Mouse (Mus musculus): ENCODE measurements around the gene Cry1. TPM values are rescaled to one million over a fixed set of nuclear protein-coding genes. Genes with fewer than 3 reads are reported as not detected.

Gene Cry1
- polyA plus RNA-seq, 1 experiment from 2014 or later: 20.4 TPM

- Histone ChIP-seq H3K4me2 (peak overlapping the region; percentile 96), H3K4me1 (replicated peaks; ENCODE audit: control insufficient read depth, insufficient read depth, low read length) (no peaks in the 10 kb centered on the region), H3K4me3 (ENCODE audit: low read depth, low read length) (peak overlapping the region; percentile 74), H3K9ac (ENCODE audit: low read depth, low read length) (no peak overlapping the region), H3K36me3 (ENCODE audit: control insufficient read depth, insufficient read depth, low read length) (no peaks in the 10 kb centered on the region), H3K27ac (ENCODE audit: low read depth, low read length) (no peak overlapping the region), H3K27me3 (replicated peaks; ENCODE audit: control insufficient read depth, insufficient read depth, low read length) (no peaks in the 10 kb centered on the region), H3K9me3 (ENCODE audit: control insufficient read depth, low read length) (no peaks in the 10 kb centered on the region)
- 2% methylated on average over 11 of the region's 11 CpGs for WGBS
- DNase-seq (ENCODE audit: low spot score) (no peak), ATAC-seq (replicated peaks; ENCODE audit: low FRiP score) (no peak)
These were observed 1.2 kb downstream of the Cry1 start for GRCm38 (mm10) chr10:85183619-85184018.

- no peaks in the 10 kb centered on the region for H3K4me1 ChIP-seq (replicated peaks; ENCODE audit: control insufficient read depth, insufficient read depth, low read length)
- peak overlapping the region; percentile 96; the same call in 1 of the 2 replicates for H3K4me2 ChIP-seq
- no peak overlapping the region for H3K9ac ChIP-seq (ENCODE audit: low read depth, low read length)
- H3K27ac ChIP-seq (ENCODE audit: low read depth, low read length): no peak overlapping the region
- ATAC-seq (replicated peaks; ENCODE audit: low FRiP score): no peak
- WGBS: 91% methylated on average over 10 of the region's 10 CpGs
- no peaks in the 10 kb centered on the region for H3K36me3 ChIP-seq (ENCODE audit: control insufficient read depth, insufficient read depth, low read length)
- no peaks in the 10 kb centered on the region for H3K27me3 ChIP-seq (replicated peaks; ENCODE audit: control insufficient read depth, insufficient read depth, low read length)
- no peaks in the 10 kb centered on the region for H3K9me3 ChIP-seq (ENCODE audit: control insufficient read depth, low read length)
- no peak for DNase-seq (ENCODE audit: low spot score)
- H3K4me3 ChIP-seq (ENCODE audit: low read depth, low read length): no peak overlapping the region
These were observed 2.1 kb downstream of the Cry1 start for GRCm38 (mm10) chr10:85182766-85183165.

- Histone ChIP-seq H3K9ac (ENCODE audit: low read depth, low read length) (no peak overlapping the region), H3K4me1 (replicated peaks; ENCODE audit: control insufficient read depth, insufficient read depth, low read length) (no peaks in the 10 kb centered on the region), H3K27me3 (replicated peaks; ENCODE audit: control insufficient read depth, insufficient read depth, low read length) (no peaks in the 10 kb centered on the region), H3K27ac (ENCODE audit: low read depth, low read length) (no peak overlapping the region), H3K4me2 (no peak overlapping the region), H3K36me3 (ENCODE audit: control insufficient read depth, insufficient read depth, low read length) (no peaks in the 10 kb centered on the region), H3K4me3 (ENCODE audit: low read depth, low read length) (no peak overlapping the region), H3K9me3 (ENCODE audit: control insufficient read depth, low read length) (no peaks in the 10 kb centered on the region)
- no peak for ATAC-seq (replicated peaks; ENCODE audit: low FRiP score)
- DNase-seq (ENCODE audit: low spot score): no peak
- WGBS: 57% methylated on average over 2 of the region's 2 CpGs
These were observed 8.2 kb downstream of the Cry1 start for GRCm38 (mm10) chr10:85176640-85177039.

DNA sequence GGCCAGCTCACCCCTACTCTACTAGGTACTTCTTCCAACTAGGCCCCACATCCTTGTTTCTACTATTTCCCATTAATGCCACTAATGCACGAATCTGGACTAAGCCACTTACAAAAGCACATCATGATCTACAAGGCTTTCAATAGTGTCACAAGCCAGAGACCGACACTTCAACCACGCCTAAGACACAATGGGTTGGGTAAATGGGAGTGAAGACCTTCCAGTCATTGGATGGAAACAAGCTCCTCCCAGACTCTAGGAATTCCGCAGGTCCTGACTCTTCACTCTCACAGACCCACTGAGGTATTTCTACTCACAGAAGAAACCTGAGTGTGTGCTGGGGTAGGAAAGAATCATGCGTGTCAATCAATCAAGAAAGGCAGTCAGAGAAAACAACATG, 19.6 kb downstream of the Cry1 start:
- no peak for ATAC-seq (replicated peaks; ENCODE audit: low FRiP score)
- 87% methylated on average over 5 of the region's 5 CpGs for WGBS
- H3K27me3 ChIP-seq (replicated peaks; ENCODE audit: control insufficient read depth, insufficient read depth, low read length): no peaks in the 10 kb centered on the region
- H3K36me3 ChIP-seq (ENCODE audit: control insufficient read depth, insufficient read depth, low read length): no peaks in the 10 kb centered on the region
- H3K9ac ChIP-seq (ENCODE audit: low read depth, low read length): no peak overlapping the region
- H3K27ac ChIP-seq (ENCODE audit: low read depth, low read length): no peak overlapping the region
- H3K9me3 ChIP-seq (ENCODE audit: control insufficient read depth, low read length): no peaks in the 10 kb centered on the region
- no peak overlapping the region for H3K4me3 ChIP-seq (ENCODE audit: low read depth, low read length)
- no peak for DNase-seq (ENCODE audit: low spot score)
- no peak overlapping the region for H3K4me2 ChIP-seq
- no peaks in the 10 kb centered on the region for H3K4me1 ChIP-seq (replicated peaks; ENCODE audit: control insufficient read depth, insufficient read depth, low read length)

DNA sequence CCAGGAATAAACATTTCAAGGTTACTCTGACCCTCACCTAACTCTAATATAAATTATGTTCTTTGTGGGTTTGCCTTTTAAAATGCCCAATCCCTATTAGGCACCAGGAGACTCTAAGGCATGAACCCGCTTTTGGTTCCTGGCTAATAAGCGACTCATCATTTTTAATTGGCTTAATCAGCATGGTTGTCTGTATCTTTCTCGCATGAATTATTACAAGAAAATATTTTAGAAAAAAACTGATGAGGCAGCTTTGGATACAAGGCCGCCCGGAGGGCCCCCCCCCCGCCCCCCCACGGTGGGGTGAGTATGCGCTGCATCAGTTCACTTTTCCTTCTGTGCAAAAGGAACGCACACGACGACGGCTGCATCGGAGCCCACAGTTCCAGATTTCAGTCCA, 20.1 kb downstream of the Cry1 start:
- no peaks in the 10 kb centered on the region for H3K4me1 ChIP-seq (replicated peaks; ENCODE audit: control insufficient read depth, insufficient read depth, low read length)
- no peaks in the 10 kb centered on the region for H3K36me3 ChIP-seq (ENCODE audit: control insufficient read depth, insufficient read depth, low read length)
- H3K4me2 ChIP-seq: no peak overlapping the region
- no peak overlapping the region for H3K9ac ChIP-seq (ENCODE audit: low read depth, low read length)
- WGBS: 89% methylated on average over 13 of the region's 13 CpGs
- DNase-seq (ENCODE audit: low spot score) (no peak), ATAC-seq (replicated peaks; ENCODE audit: low FRiP score) (no peak)
- no peak overlapping the region for H3K4me3 ChIP-seq (ENCODE audit: low read depth, low read length)
- H3K9me3 ChIP-seq (ENCODE audit: control insufficient read depth, low read length): no peaks in the 10 kb centered on the region
- no peak overlapping the region for H3K27ac ChIP-seq (ENCODE audit: low read depth, low read length)
- H3K27me3 ChIP-seq (replicated peaks; ENCODE audit: control insufficient read depth, insufficient read depth, low read length): no peaks in the 10 kb centered on the region

- no peak overlapping the region for H3K9ac ChIP-seq (ENCODE audit: low read depth, low read length)
- H3K36me3 ChIP-seq (ENCODE audit: control insufficient read depth, insufficient read depth, low read length): no peaks in the 10 kb centered on the region
- no peaks in the 10 kb centered on the region for H3K9me3 ChIP-seq (ENCODE audit: control insufficient read depth, low read length)
- no peaks in the 10 kb centered on the region for H3K4me1 ChIP-seq (replicated peaks; ENCODE audit: control insufficient read depth, insufficient read depth, low read length)
- H3K4me3 ChIP-seq (ENCODE audit: low read depth, low read length): no peak overlapping the region
- H3K27me3 ChIP-seq (replicated peaks; ENCODE audit: control insufficient read depth, insufficient read depth, low read length): no peaks in the 10 kb centered on the region
- ATAC-seq (replicated peaks; ENCODE audit: low FRiP score): no peak
- DNase-seq (ENCODE audit: low spot score): no peak
- no peak overlapping the region for H3K4me2 ChIP-seq
- 84% methylated on average over 5 of the region's 5 CpGs for WGBS
- no peak overlapping the region for H3K27ac ChIP-seq (ENCODE audit: low read depth, low read length)
These were observed 23.0 kb downstream of the Cry1 start for GRCm38 (mm10) chr10:85161745-85162351.

DNA sequence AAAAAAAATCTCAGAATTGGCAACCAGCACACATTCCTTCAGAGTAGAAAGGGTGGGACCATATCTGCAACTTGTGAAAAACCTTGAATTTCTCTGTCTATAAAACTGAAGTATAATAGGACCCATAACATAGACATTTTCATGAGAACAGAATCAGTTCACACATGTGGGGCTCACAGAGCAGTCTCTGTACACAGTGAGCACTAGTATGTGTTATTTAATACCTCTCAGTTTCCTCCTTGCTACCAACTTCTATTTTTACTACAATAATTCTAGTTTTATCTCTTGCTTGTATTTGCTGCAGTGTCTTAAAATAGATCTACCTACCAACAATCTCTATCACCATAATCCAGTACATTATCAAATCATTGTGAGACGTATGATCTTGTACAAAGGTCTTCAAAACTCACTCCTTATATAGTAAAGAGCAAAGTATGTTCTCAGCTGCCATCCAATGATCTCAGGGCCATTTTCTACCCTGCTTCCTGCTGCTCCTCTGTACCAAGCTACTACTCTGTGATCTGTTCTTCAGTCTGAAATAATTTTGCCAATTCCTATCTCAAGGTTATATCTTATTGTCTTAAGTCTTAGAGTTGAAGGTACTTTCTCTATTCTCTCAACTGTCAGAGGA, 24.8 kb downstream of the Cry1 start:
- Histone ChIP-seq H3K4me3 (ENCODE audit: low read depth, low read length) (no peak overlapping the region), H3K4me2 (no peak overlapping the region), H3K36me3 (ENCODE audit: control insufficient read depth, insufficient read depth, low read length) (no peaks in the 10 kb centered on the region), H3K9ac (ENCODE audit: low read depth, low read length) (no peak overlapping the region), H3K27me3 (replicated peaks; ENCODE audit: control insufficient read depth, insufficient read depth, low read length) (no peaks in the 10 kb centered on the region), H3K4me1 (replicated peaks; ENCODE audit: control insufficient read depth, insufficient read depth, low read length) (no peaks in the 10 kb centered on the region), H3K9me3 (ENCODE audit: control insufficient read depth, low read length) (no peaks in the 10 kb centered on the region), H3K27ac (ENCODE audit: low read depth, low read length) (no peak overlapping the region)
- no peak for ATAC-seq (replicated peaks; ENCODE audit: low FRiP score)
- no peak for DNase-seq (ENCODE audit: low spot score)
- 76% methylated on average over 1 of the region's 1 CpGs for WGBS

DNA sequence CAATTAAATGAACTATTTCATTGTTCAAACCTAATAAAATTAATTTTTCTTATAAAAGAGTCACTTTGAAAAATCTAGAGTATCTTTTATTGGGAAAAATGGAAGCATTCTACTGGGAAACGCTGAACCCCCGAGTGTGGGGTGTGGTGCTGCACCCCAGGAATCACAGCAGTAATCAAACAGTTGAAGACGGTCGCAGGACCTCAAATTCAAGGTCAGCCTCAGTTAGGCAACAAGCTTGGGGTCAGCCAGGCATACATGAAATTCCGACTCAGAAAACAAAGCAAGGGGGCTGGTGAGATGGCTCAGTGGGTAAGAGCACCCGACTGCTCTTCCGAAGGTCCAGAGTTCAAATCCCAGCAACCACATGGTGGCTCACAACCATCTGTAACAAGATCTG, 27.4 kb downstream of the Cry1 start:
- H3K9me3 ChIP-seq (ENCODE audit: control insufficient read depth, low read length): no peaks in the 10 kb centered on the region
- 90% methylated on average over 7 of the region's 7 CpGs for WGBS
- no peaks in the 10 kb centered on the region for H3K36me3 ChIP-seq (ENCODE audit: control insufficient read depth, insufficient read depth, low read length)
- H3K4me2 ChIP-seq: no peak overlapping the region
- H3K4me1 ChIP-seq (replicated peaks; ENCODE audit: control insufficient read depth, insufficient read depth, low read length): no peaks in the 10 kb centered on the region
- ATAC-seq (replicated peaks; ENCODE audit: low FRiP score): no peak
- H3K9ac ChIP-seq (ENCODE audit: low read depth, low read length): no peak overlapping the region
- H3K27ac ChIP-seq (ENCODE audit: low read depth, low read length): no peak overlapping the region
- no peaks in the 10 kb centered on the region for H3K27me3 ChIP-seq (replicated peaks; ENCODE audit: control insufficient read depth, insufficient read depth, low read length)
- no peak for DNase-seq (ENCODE audit: low spot score)
- no peak overlapping the region for H3K4me3 ChIP-seq (ENCODE audit: low read depth, low read length)

- H3K27me3 ChIP-seq (replicated peaks; ENCODE audit: control insufficient read depth, insufficient read depth, low read length): no peaks in the 10 kb centered on the region
- no peaks in the 10 kb centered on the region for H3K4me1 ChIP-seq (replicated peaks; ENCODE audit: control insufficient read depth, insufficient read depth, low read length)
- no peak for DNase-seq (ENCODE audit: low spot score)
- no peak overlapping the region for H3K4me2 ChIP-seq
- H3K4me3 ChIP-seq (ENCODE audit: low read depth, low read length): no peak overlapping the region
- no peak overlapping the region for H3K9ac ChIP-seq (ENCODE audit: low read depth, low read length)
- 14% methylated on average over 2 of the region's 2 CpGs for WGBS
- no peaks in the 10 kb centered on the region for H3K9me3 ChIP-seq (ENCODE audit: control insufficient read depth, low read length)
- no peaks in the 10 kb centered on the region for H3K36me3 ChIP-seq (ENCODE audit: control insufficient read depth, insufficient read depth, low read length)
- H3K27ac ChIP-seq (ENCODE audit: low read depth, low read length): no peak overlapping the region
- ATAC-seq (replicated peaks; ENCODE audit: low FRiP score): no peak
These were observed 30.7 kb downstream of the Cry1 start for GRCm38 (mm10) chr10:85154195-85154594.
